Mouse (Mus musculus) hindbrain, embryonic 16.5 days (tissue): ENCODE measurements around the gene Eomes. TPM values are rescaled to one million over a fixed set of nuclear protein-coding genes. Genes with fewer than 3 reads are reported as not detected.

Experiments
- ATAC-seq: fragments of 200-750 bp; cut with Nextera tagmentation; 2 replicates; pipeline ENCODE4 v1.8.0; 2017; ENCODE audit warnings: moderate TSS enrichment, moderate library complexity
- H3K27ac ChIP-seq: fragments of 300-500 bp; sonication (generic); 2 replicates; pipeline ENCODE4 v1.5.1; 2014; ENCODE audit warnings: low read depth, mild to moderate bottlenecking, control low read depth, low read length, moderate library complexity
- H3K27me3 ChIP-seq: fragments of 300-500 bp; sonication (generic); replicated peaks from 2 replicates; pipeline ENCODE4 v1.6.1; 2014; ENCODE audit warnings: low read length; ENCODE audit not compliant: control insufficient read depth, insufficient read depth
- H3K36me3 ChIP-seq: fragments of 300-500 bp; sonication (generic); 2 replicates; pipeline ENCODE4 v1.6.1; 2014; ENCODE audit warnings: mild to moderate bottlenecking, low read length, moderate library complexity, mixed read lengths; ENCODE audit not compliant: control insufficient read depth, insufficient read depth
- H3K4me1 ChIP-seq: fragments of 300-500 bp; sonication (generic); 2 replicates; pipeline ENCODE4 v1.6.1; 2014; ENCODE audit warnings: low read depth, low read length; ENCODE audit not compliant: control insufficient read depth, insufficient read depth
- H3K4me2 ChIP-seq: fragments of 300-500 bp; sonication (generic); 2 replicates; pipeline ENCODE4 v1.6.1; 2014; ENCODE audit warnings: mild to moderate bottlenecking, low read length, control low read depth, moderate library complexity
- H3K4me3 ChIP-seq: fragments of 300-500 bp; sonication (generic); 2 replicates; pipeline ENCODE4 v1.5.1; 2014; ENCODE audit warnings: mild to moderate bottlenecking, low read length, control low read depth, moderate library complexity
- H3K9ac ChIP-seq: fragments of 300-500 bp; sonication (generic); 2 replicates; pipeline ENCODE4 v1.6.1; 2014; ENCODE audit warnings: low read depth, mild to moderate bottlenecking, control low read depth, low read length, moderate library complexity
- H3K9me3 ChIP-seq: fragments of 300-500 bp; sonication (generic); 2 replicates; pipeline ENCODE4 v1.6.1; 2014; ENCODE audit warnings: mild to moderate bottlenecking, low read length, moderate library complexity; ENCODE audit not compliant: control insufficient read depth
- WGBS: fragments of 180-500 bp; shearing (Covaris S2); extraction: QIAGEN DNeasy Blood & Tissue Kit; methylation state at CpG from one replicate; pipeline ENCODE4 v1.1.7; 2014; 5-methylcytosine and 5-hydroxymethylcytosine counted together
- polyA plus RNA-seq: library from polyadenylated mRNA; unstranded; fragments of >200 nt; fragmentation: Nextera tagmentation; extraction: Ambion mirVana; gene quantifications from 2 replicates; pipeline ENCODE4 v1.2.1, GENCODE M21; 2015

The Eomes gene
- polyA plus RNA-seq, 1 experiment from 2014 or later = 3.1 TPM

- peak overlapping the region; percentile 5; the same call in 1 of the 2 replicates for H3K4me3 ChIP-seq
- H3K36me3 ChIP-seq = no peaks in the 10 kb centered on the region
- H3K9me3 ChIP-seq = no peaks in the 10 kb centered on the region
- H3K4me2 ChIP-seq = no peak overlapping the region
- peaks cover 19% of the 10 kb centered on the region for H3K4me1 ChIP-seq
- 10% methylated on average over 14 of the region's 14 CpGs for WGBS
- no peak for ATAC-seq
- peaks cover 63% of the 10 kb centered on the region for H3K27me3 ChIP-seq
- no peak overlapping the region for H3K27ac ChIP-seq
- H3K9ac ChIP-seq = no peak overlapping the region
These were observed 2.3 kb downstream of the Eomes start for GRCm38 (mm10) chr9:118480292-118480690.

- 74% methylated on average over 10 of the region's 10 CpGs for WGBS
- peaks cover 14% of the 10 kb centered on the region for H3K4me1 ChIP-seq
- H3K9ac ChIP-seq = no peak overlapping the region
- no peak for ATAC-seq
- peaks cover 60% of the 10 kb centered on the region for H3K27me3 ChIP-seq
- no peak overlapping the region for H3K4me3 ChIP-seq
- no peaks in the 10 kb centered on the region for H3K9me3 ChIP-seq
- no peak overlapping the region for H3K27ac ChIP-seq
- H3K4me2 ChIP-seq = no peak overlapping the region
- H3K36me3 ChIP-seq = no peaks in the 10 kb centered on the region
These were observed 4.2 kb downstream of the Eomes start for GRCm38 (mm10) chr9:118482210-118482609.

GRCm38 (mm10) chr9:118486361-118487095 lies 8.5 kb downstream of the Eomes start:
- Histone ChIP-seq H3K9ac (no peak overlapping the region), H3K4me1 (peaks cover 18% of the 10 kb centered on the region), H3K9me3 (no peaks in the 10 kb centered on the region), H3K36me3 (no peaks in the 10 kb centered on the region), H3K27me3 (peaks cover 41% of the 10 kb centered on the region), H3K4me3 (0 out of 2 replicates have a peak overlapping the region, but pooled peaks have one; percentile 5), H3K27ac (no peak overlapping the region), H3K4me2 (peak overlapping the region; percentile 5; the same call in 1 of the 2 replicates)
- no peak for ATAC-seq
- 2% methylated on average over 32 of the region's 32 CpGs for WGBS

- Histone ChIP-seq H3K4me2 (peak overlapping the region; percentile 5; the same call in 1 of the 2 replicates), H3K27me3 (peaks cover 36% of the 10 kb centered on the region), H3K9ac (no peak overlapping the region), H3K4me3 (0 out of 2 replicates have a peak overlapping the region, but pooled peaks have one; percentile 5), H3K4me1 (peaks cover 18% of the 10 kb centered on the region), H3K9me3 (no peaks in the 10 kb centered on the region), H3K27ac (no peak overlapping the region), H3K36me3 (no peaks in the 10 kb centered on the region)
- 0% methylated on average over 8 of the region's 9 CpGs for WGBS
- ATAC-seq = no peak
These were observed 9.0 kb downstream of the Eomes start for GRCm38 (mm10) chr9:118487096-118487395.

- WGBS = 1% methylated on average over 22 of the region's 22 CpGs
- Histone ChIP-seq H3K27me3 (peaks cover 33% of the 10 kb centered on the region), H3K9me3 (no peaks in the 10 kb centered on the region), H3K9ac (no peak overlapping the region), H3K36me3 (no peaks in the 10 kb centered on the region), H3K27ac (no peak overlapping the region), H3K4me1 (peaks cover 18% of the 10 kb centered on the region), H3K4me3 (peak overlapping the region; percentile 33), H3K4me2 (peak overlapping the region; percentile 57)
- no peak for ATAC-seq
These were observed 9.6 kb downstream of the Eomes start for GRCm38 (mm10) chr9:118487636-118488035.

- H3K4me2 ChIP-seq = peak overlapping the region; percentile 57
- no peak overlapping the region for H3K27ac ChIP-seq
- peak overlapping the region; percentile 33 for H3K4me3 ChIP-seq
- no peak overlapping the region for H3K9ac ChIP-seq
- H3K36me3 ChIP-seq = no peaks in the 10 kb centered on the region
- H3K27me3 ChIP-seq = peaks cover 28% of the 10 kb centered on the region
- no peaks in the 10 kb centered on the region for H3K9me3 ChIP-seq
- H3K4me1 ChIP-seq = peaks cover 18% of the 10 kb centered on the region
- under 1% methylated on average over 28 of the region's 28 CpGs for WGBS
- 0 out of 2 replicates have a peak, but pooled peaks have one; percentile 9 for ATAC-seq
These were observed 10.3 kb downstream of the Eomes start for GRCm38 (mm10) chr9:118488138-118488895.

GRCm38 (mm10) chr9:118488896-118489578 lies 11.0 kb downstream of the Eomes start:
- Histone ChIP-seq H3K27ac (no peak overlapping the region), H3K27me3 (peaks cover 21% of the 10 kb centered on the region), H3K9me3 (no peaks in the 10 kb centered on the region), H3K9ac (peak overlapping the region; percentile 10; the same call in 1 of the 2 replicates), H3K4me3 (peak overlapping the region; percentile 33), H3K36me3 (no peaks in the 10 kb centered on the region), H3K4me2 (peak overlapping the region; percentile 57), H3K4me1 (peaks cover 18% of the 10 kb centered on the region)
- no peak for ATAC-seq
- 2% methylated on average over 20 of the region's 20 CpGs for WGBS

GRCm38 (mm10) chr9:118489579-118490019 lies 11.6 kb downstream of the Eomes start:
- 0% methylated on average over 16 of the region's 16 CpGs for WGBS
- peak; percentile 86 for ATAC-seq
- Histone ChIP-seq H3K9me3 (no peaks in the 10 kb centered on the region), H3K4me3 (peak overlapping the region; percentile 33), H3K27me3 (peaks cover 16% of the 10 kb centered on the region), H3K4me2 (peak overlapping the region; percentile 57), H3K4me1 (peaks cover 18% of the 10 kb centered on the region), H3K27ac (no peak overlapping the region), H3K36me3 (no peaks in the 10 kb centered on the region), H3K9ac (peak overlapping the region; percentile 10; the same call in 1 of the 2 replicates)

GRCm38 (mm10) chr9:118491195-118491594 lies 13.2 kb downstream of the Eomes start:
- H3K9ac ChIP-seq = no peak overlapping the region
- H3K4me3 ChIP-seq = no peak overlapping the region
- no peaks in the 10 kb centered on the region for H3K9me3 ChIP-seq
- WGBS = 84% methylated on average over 4 of the region's 4 CpGs
- H3K36me3 ChIP-seq = no peaks in the 10 kb centered on the region
- H3K27me3 ChIP-seq = peaks cover 6% of the 10 kb centered on the region
- peaks cover 18% of the 10 kb centered on the region for H3K4me1 ChIP-seq
- ATAC-seq = no peak
- no peak overlapping the region for H3K27ac ChIP-seq
- H3K4me2 ChIP-seq = no peak overlapping the region
